Mouse (Mus musculus): ENCODE measurements at regions not wholly inside any gene's neighbourhood (a gene's known extent, or its start where the extent isn't known, plus 50 kb on each side); places are given as distances from the start of the nearest gene placed in this dataset.

DNA sequence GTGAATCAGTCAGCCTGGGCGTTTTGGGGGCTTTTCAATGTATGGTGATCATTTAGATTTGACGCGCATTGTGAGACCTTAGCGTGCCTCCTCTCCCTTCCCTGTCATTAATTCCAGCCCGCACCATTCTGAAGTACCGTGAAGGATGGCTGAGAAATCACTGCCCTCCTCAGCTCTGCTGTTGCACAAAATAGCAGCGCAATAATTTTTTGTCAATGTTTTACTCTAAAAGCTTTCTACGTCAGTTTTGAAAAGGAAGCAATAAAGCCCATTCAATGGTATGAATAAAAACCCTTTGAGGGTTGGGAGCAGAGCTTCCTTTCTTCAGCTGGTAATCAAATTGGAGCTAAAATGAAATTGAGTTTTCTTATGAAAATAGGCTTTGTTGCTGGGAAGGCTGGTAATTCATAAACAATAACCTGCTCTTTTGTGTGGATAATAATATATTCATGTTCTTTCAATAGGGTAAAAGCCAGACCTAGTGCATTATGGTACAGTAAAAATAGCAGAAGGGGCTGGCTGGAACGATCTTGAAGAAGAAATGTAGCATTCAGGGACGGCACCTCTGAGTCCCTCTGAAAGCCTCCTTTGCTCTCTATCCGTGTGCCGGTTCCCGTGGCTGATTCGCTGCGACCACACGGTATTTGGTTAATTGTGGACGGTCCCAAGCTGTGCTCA is 72.3 kb downstream of the Tex29 start:
- TF ChIP-seq CTCF (IDR thresholded peaks at IDR 0.05; ENCODE audit: control insufficient read depth, insufficient read depth, low read length) = no peak
- no peak for TF ChIP-seq POLR2A (IDR thresholded peaks at IDR 0.05; ENCODE audit: borderline replicate concordance, control insufficient read depth, low read depth, low read length)

Data from bone marrow, adult 2 months (tissue).